Mouse (Mus musculus): ENCODE results near the gene Nicn1. TPM values are rescaled to one million over a fixed set of nuclear protein-coding genes. Genes with fewer than 3 reads are reported as not detected.
A peak's percentile ranks its signal among the peaks of the same experiment; 100 is the strongest.

The Nicn1 gene
- polyA plus RNA-seq (2014; fragmentation: Nextera tagmentation; extraction: Ambion mirVana), result 36.7 and 49.1 TPM in 2 replicates

DNA sequence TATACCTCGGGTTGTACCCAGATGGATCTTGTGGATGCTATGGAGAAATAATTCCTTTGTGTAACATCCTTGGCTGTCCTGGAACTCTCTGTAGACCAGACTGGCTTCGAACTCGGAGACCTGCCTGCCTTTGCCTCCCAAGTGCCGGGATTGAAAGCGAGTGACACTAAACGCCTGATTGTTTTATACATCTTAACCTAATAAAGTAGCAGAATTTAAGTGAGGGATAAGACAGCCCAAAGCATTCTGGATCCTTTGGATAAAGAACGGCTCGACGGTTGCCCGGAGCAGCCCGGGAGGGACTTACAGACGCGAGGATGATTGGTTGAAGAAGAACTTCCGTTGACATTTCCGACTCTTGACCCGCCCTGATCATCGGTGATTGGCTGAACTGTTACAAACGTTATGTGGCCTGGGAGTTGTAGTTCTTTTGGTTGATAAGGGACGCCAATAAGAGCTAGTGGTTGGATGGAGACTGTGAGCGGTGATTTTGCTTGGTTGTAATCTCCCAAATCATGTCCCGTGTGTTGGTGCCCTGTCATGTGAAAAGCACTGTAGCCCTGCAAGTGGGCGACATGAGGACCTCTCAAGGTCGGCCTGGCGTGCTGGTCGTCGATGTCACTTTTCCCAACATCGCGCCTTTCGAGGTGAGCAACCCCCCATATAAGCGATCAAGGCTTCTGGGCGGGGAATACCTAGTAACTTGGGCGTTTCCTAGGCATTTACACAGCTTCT, at the start of gene Nicn1:
TSS of gene Nicn1 (plus strand) at position 414 of the 735 bp plus-strand sequence.
- WGBS, result 2% methylated on average over 32 of the region's 32 CpGs
- Histone ChIP-seq H3K9ac (ENCODE audit: low read length) (peak within 1 kb of the TSS; percentile 75), H3K4me2 (ENCODE audit: low read depth, severe bottlenecking) (peak within 1 kb of the TSS; percentile 65), H3K27me3 (ENCODE audit: control insufficient read depth, insufficient read depth, low read length) (no peaks in the 10 kb centered on the region), H3K4me1 (ENCODE audit: control insufficient read depth, insufficient read depth, low read length) (peaks cover 4% of the 10 kb centered on the region; the same call in 1 of the 2 replicates), H3K9me3 (ENCODE audit: control insufficient read depth, low read length) (no peaks in the 10 kb centered on the region), H3K36me3 (ENCODE audit: control insufficient read depth, insufficient read depth, low read length) (no peaks in the 10 kb centered on the region; the same call in 1 of the 2 replicates), H3K27ac (replicated peaks; ENCODE audit: low read depth, low read length) (no peak within 1 kb of the TSS), H3K4me3 (ENCODE audit: low read depth, low read length) (peak within 1 kb of the TSS; percentile 52)
- peak; percentile 89 for DNase-seq (ENCODE audit: low spot score)
- peak; percentile 95 for ATAC-seq (ENCODE audit: insufficient number of reproducible peaks, low FRiP score, low TSS enrichment, low read depth)

DNA sequence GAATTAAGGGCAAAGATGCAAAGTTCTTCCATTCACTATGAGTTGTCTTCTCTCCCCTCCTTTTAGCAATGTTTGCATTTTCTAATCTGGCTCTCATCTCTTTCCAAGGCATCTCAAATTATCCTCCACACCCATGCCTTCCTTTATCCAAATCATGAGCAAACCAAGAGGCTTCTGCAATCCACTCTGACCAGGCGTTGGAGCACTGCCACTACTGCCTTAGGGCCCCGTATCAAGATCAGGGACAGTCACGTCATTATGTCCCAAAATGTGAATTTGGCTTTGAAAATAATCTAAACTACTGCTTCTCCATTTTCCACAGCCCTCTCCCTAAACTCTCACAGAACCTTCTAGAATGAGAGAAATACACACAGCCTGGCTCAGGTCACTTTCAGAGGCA, 45.7 kb upstream of the Nicn1 start:
- H3K36me3 ChIP-seq (ENCODE audit: control insufficient read depth, insufficient read depth, low read length), result no peaks in the 10 kb centered on the region
- DNase-seq (ENCODE audit: low spot score), result no peak

GRCm38 (mm10) chr9:108244984-108245383, 45.2 kb upstream of the Nicn1 start:
- Histone ChIP-seq H3K9me3 (ENCODE audit: control insufficient read depth, low read length) (no peaks in the 10 kb centered on the region), H3K36me3 (ENCODE audit: control insufficient read depth, insufficient read depth, low read length) (no peaks in the 10 kb centered on the region), H3K4me3 (ENCODE audit: low read depth, low read length) (no peak overlapping the region), H3K9ac (ENCODE audit: low read length) (no peak overlapping the region), H3K4me1 (ENCODE audit: control insufficient read depth, insufficient read depth, low read length) (no peaks in the 10 kb centered on the region), H3K4me2 (ENCODE audit: low read depth, severe bottlenecking) (no peak overlapping the region), H3K27ac (replicated peaks; ENCODE audit: low read depth, low read length) (no peak overlapping the region), H3K27me3 (ENCODE audit: control insufficient read depth, insufficient read depth, low read length) (no peaks in the 10 kb centered on the region)
- DNase-seq (ENCODE audit: low spot score) (no peak), ATAC-seq (ENCODE audit: insufficient number of reproducible peaks, low FRiP score, low TSS enrichment, low read depth) (no peak)
- 85% methylated on average over 3 of the region's 3 CpGs for WGBS

More for the DNA sequence above, 45.7 kb upstream of the Nicn1 start:
- no peaks in the 10 kb centered on the region for H3K4me1 ChIP-seq (ENCODE audit: control insufficient read depth, insufficient read depth, low read length)
- H3K4me2 ChIP-seq (ENCODE audit: low read depth, severe bottlenecking), result no peak overlapping the region
- 92% methylated on average over 3 of the region's 3 CpGs for WGBS
- H3K9ac ChIP-seq (ENCODE audit: low read length), result no peak overlapping the region
- H3K9me3 ChIP-seq (ENCODE audit: control insufficient read depth, low read length), result no peaks in the 10 kb centered on the region
- H3K4me3 ChIP-seq (ENCODE audit: low read depth, low read length), result no peak overlapping the region
- ATAC-seq (ENCODE audit: insufficient number of reproducible peaks, low FRiP score, low TSS enrichment, low read depth), result no peak
- H3K27me3 ChIP-seq (ENCODE audit: control insufficient read depth, insufficient read depth, low read length), result no peaks in the 10 kb centered on the region
- no peak overlapping the region for H3K27ac ChIP-seq (replicated peaks; ENCODE audit: low read depth, low read length)

- Histone ChIP-seq H3K27ac (replicated peaks; ENCODE audit: low read depth, low read length) (no peak overlapping the region), H3K27me3 (ENCODE audit: control insufficient read depth, insufficient read depth, low read length) (no peaks in the 10 kb centered on the region), H3K36me3 (ENCODE audit: control insufficient read depth, insufficient read depth, low read length) (no peaks in the 10 kb centered on the region), H3K4me3 (ENCODE audit: low read depth, low read length) (no peak overlapping the region), H3K4me2 (ENCODE audit: low read depth, severe bottlenecking) (no peak overlapping the region), H3K9me3 (ENCODE audit: control insufficient read depth, low read length) (no peaks in the 10 kb centered on the region), H3K9ac (ENCODE audit: low read length) (no peak overlapping the region), H3K4me1 (ENCODE audit: control insufficient read depth, insufficient read depth, low read length) (no peaks in the 10 kb centered on the region)
- WGBS, result 72% methylated on average over 5 of the region's 5 CpGs
- no peak for ATAC-seq (ENCODE audit: insufficient number of reproducible peaks, low FRiP score, low TSS enrichment, low read depth)
- no peak for DNase-seq (ENCODE audit: low spot score)
Measured at GRCm38 (mm10) chr9:108248957-108249356, 41.3 kb upstream of the Nicn1 start.

DNA sequence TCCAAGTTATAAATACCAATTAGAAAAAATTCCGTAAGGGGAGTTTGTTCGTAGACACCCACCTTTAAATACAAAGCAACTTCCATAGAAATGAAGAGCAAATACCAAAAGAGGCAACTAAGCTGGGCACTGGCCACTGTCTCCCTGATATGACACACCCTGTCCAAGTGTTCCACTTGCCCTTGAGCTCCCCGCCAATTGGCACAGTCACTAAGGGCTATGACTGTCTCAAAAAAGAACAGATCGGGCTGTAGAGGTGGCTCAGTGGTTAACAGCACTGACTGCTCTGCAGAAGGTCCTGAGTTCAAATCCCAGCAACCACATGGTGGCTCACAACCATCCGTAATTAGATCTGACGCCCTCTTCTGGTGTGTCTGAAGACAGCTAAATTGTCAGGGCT, 38.4 kb upstream of the Nicn1 start:
- Histone ChIP-seq H3K4me1 (ENCODE audit: control insufficient read depth, insufficient read depth, low read length) (no peaks in the 10 kb centered on the region), H3K9me3 (ENCODE audit: control insufficient read depth, low read length) (no peaks in the 10 kb centered on the region), H3K9ac (ENCODE audit: low read length) (no peak overlapping the region), H3K27ac (replicated peaks; ENCODE audit: low read depth, low read length) (no peak overlapping the region), H3K4me2 (ENCODE audit: low read depth, severe bottlenecking) (no peak overlapping the region), H3K27me3 (ENCODE audit: control insufficient read depth, insufficient read depth, low read length) (no peaks in the 10 kb centered on the region), H3K4me3 (ENCODE audit: low read depth, low read length) (no peak overlapping the region), H3K36me3 (ENCODE audit: control insufficient read depth, insufficient read depth, low read length) (no peaks in the 10 kb centered on the region)
- ATAC-seq (ENCODE audit: insufficient number of reproducible peaks, low FRiP score, low TSS enrichment, low read depth) (no peak), DNase-seq (ENCODE audit: low spot score) (no peak)
- WGBS, result 92% methylated on average over 6 of the region's 6 CpGs

DNA sequence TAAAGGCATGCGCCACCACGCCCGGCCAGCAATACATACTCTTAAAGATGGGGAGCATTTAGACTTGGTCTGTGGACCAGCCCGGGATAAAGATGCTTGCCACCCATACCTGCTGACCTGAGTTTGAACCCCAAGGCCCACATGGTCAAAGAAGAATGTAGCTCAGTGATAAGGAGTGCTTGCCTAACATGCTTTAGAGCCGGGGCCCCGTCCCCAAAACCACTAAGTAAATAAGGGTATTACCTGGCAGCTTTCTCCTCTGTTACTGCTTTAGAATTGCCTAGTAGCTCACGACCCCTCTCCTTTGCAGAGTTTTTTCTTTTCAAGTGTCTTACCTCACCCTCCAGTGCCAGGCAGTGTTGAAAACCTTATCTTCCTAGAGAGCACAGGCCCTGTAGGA, 37.5 kb upstream of the Nicn1 start:
- Histone ChIP-seq H3K4me1 (ENCODE audit: control insufficient read depth, insufficient read depth, low read length) (no peaks in the 10 kb centered on the region), H3K9ac (ENCODE audit: low read length) (no peak overlapping the region), H3K36me3 (ENCODE audit: control insufficient read depth, insufficient read depth, low read length) (no peaks in the 10 kb centered on the region), H3K4me2 (ENCODE audit: low read depth, severe bottlenecking) (no peak overlapping the region), H3K27ac (replicated peaks; ENCODE audit: low read depth, low read length) (no peak overlapping the region), H3K27me3 (ENCODE audit: control insufficient read depth, insufficient read depth, low read length) (no peaks in the 10 kb centered on the region), H3K9me3 (ENCODE audit: control insufficient read depth, low read length) (no peaks in the 10 kb centered on the region), H3K4me3 (ENCODE audit: low read depth, low read length) (no peak overlapping the region)
- 95% methylated on average over 7 of the region's 7 CpGs for WGBS
- ATAC-seq (ENCODE audit: insufficient number of reproducible peaks, low FRiP score, low TSS enrichment, low read depth) (no peak), DNase-seq (ENCODE audit: low spot score) (no peak)

DNA sequence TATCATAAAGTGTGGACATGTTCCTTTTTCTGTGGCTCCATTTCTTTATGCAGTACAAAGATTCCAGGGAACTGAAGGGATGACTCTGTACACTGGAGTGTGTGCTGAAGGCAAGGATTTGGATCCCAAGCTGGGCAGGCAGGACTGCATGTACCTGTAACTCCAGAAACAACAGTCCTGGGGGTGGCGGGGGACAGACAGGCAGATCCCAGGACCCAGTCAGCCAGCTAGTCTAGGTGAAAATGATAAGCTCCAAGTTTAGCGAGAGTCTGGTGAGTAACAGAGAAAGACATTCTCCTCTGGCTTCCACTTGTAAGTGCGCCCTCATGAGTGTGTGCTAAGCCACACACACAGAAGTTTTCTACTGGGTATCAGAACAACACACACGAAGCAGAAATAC, 29.7 kb upstream of the Nicn1 start:
- Histone ChIP-seq H3K27me3 (ENCODE audit: control insufficient read depth, insufficient read depth, low read length) (no peaks in the 10 kb centered on the region), H3K4me2 (ENCODE audit: low read depth, severe bottlenecking) (no peak overlapping the region), H3K9me3 (ENCODE audit: control insufficient read depth, low read length) (no peaks in the 10 kb centered on the region), H3K4me3 (ENCODE audit: low read depth, low read length) (no peak overlapping the region), H3K36me3 (ENCODE audit: control insufficient read depth, insufficient read depth, low read length) (no peaks in the 10 kb centered on the region; the same call in 1 of the 2 replicates), H3K9ac (ENCODE audit: low read length) (no peak overlapping the region), H3K4me1 (ENCODE audit: control insufficient read depth, insufficient read depth, low read length) (peaks cover 10% of the 10 kb centered on the region), H3K27ac (replicated peaks; ENCODE audit: low read depth, low read length) (no peak overlapping the region)
- WGBS, result 90% methylated on average over 4 of the region's 4 CpGs
- no peak for DNase-seq (ENCODE audit: low spot score)
- no peak for ATAC-seq (ENCODE audit: insufficient number of reproducible peaks, low FRiP score, low TSS enrichment, low read depth)

DNA sequence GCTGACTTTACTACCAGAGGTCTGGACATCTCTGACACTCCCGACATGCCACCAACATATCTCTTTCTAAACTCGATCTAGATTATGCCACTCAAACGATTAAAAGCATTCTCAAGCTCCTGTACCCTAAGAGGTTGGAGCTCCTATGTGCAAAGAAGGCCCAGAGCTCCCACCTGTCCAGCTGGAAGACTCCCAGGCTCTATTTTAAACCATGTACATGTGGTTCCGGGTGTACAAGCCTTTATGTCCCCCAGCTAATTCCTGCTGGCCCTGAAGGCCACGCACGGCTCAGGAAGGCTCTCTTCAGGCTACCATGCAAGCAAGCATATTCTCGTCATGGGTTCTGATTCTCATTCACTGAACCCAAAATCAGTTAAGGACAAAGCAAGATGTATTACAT, 28.4 kb upstream of the Nicn1 start:
- DNase-seq (ENCODE audit: low spot score) (no peak), ATAC-seq (ENCODE audit: insufficient number of reproducible peaks, low FRiP score, low TSS enrichment, low read depth) (no peak)
- 83% methylated on average over 7 of the region's 7 CpGs for WGBS
- Histone ChIP-seq H3K4me2 (ENCODE audit: low read depth, severe bottlenecking) (0 out of 2 replicates have a peak overlapping the region, but pooled peaks have one; percentile 72), H3K9me3 (ENCODE audit: control insufficient read depth, low read length) (no peaks in the 10 kb centered on the region), H3K9ac (ENCODE audit: low read length) (no peak overlapping the region), H3K36me3 (ENCODE audit: control insufficient read depth, insufficient read depth, low read length) (no peaks in the 10 kb centered on the region; the same call in 1 of the 2 replicates), H3K27me3 (ENCODE audit: control insufficient read depth, insufficient read depth, low read length) (no peaks in the 10 kb centered on the region), H3K27ac (replicated peaks; ENCODE audit: low read depth, low read length) (no peak overlapping the region), H3K4me1 (ENCODE audit: control insufficient read depth, insufficient read depth, low read length) (peaks cover 10% of the 10 kb centered on the region), H3K4me3 (ENCODE audit: low read depth, low read length) (no peak overlapping the region)

Data from limb, embryonic 11.5 days (tissue).